Mouse (Mus musculus): ENCODE measurements around the gene St5. TPM values are rescaled to one million over a fixed set of nuclear protein-coding genes. Genes with fewer than 3 reads are reported as not detected.
A peak's percentile ranks its signal among the peaks of the same experiment; 100 is the strongest.

St5 gene
- polyA plus RNA-seq, 1 experiment from 2014 or later, result 38.7 TPM

DNA sequence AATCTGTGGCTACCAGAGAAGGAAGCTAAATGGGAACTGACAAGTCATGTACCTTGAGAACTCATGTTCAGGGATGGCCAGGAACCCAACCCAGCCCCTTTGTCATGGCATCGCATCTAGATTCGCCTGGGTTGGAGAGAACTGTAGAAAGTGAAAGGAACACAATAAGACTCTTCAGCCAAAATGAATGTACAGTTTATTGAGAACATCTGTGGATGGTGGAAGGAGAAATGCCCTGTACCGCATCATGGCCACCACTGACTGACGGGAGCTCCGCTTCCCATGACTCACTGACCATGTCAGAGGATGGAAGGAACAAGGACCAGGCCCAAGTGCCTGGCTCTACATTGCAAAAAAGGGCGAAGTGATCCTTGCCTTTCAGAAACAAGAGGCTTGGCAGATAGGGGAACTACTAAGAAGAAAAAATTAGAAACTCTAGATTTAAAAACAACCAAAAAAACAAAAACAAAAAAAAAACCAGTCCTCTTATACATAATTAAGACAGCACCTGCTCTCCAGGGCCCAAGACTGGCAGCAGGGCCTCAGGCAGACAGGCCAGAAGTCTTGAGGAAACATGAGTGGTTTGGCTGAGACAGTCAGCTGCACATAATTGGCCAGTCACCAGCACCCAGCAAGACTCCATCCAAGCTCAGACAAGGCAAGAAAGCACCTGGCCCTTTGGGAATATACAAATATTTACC, 179.5 kb downstream of the St5 start:
- H3K27ac ChIP-seq (ENCODE audit: low read depth, low read length), result no peak overlapping the region; the same call in 1 of the 2 replicates
- peaks cover 7% of the 10 kb centered on the region for H3K4me1 ChIP-seq (replicated peaks; ENCODE audit: control insufficient read depth, insufficient read depth, low read length)
- H3K9ac ChIP-seq (ENCODE audit: low read depth, low read length), result no peak overlapping the region
- no peak overlapping the region for H3K4me3 ChIP-seq (ENCODE audit: low read depth, low read length)
- H3K36me3 ChIP-seq (ENCODE audit: control insufficient read depth, insufficient read depth, low read length), result peaks cover 45% of the 10 kb centered on the region
- 62% methylated on average over 6 of the region's 6 CpGs for WGBS
- H3K4me2 ChIP-seq, result no peak overlapping the region
- ATAC-seq (replicated peaks; ENCODE audit: low FRiP score) (no peak), DNase-seq (ENCODE audit: low spot score) (no peak)
- H3K27me3 ChIP-seq (replicated peaks; ENCODE audit: control insufficient read depth, insufficient read depth, low read length), result no peaks in the 10 kb centered on the region
- no peaks in the 10 kb centered on the region for H3K9me3 ChIP-seq (ENCODE audit: control insufficient read depth, low read length)

DNA sequence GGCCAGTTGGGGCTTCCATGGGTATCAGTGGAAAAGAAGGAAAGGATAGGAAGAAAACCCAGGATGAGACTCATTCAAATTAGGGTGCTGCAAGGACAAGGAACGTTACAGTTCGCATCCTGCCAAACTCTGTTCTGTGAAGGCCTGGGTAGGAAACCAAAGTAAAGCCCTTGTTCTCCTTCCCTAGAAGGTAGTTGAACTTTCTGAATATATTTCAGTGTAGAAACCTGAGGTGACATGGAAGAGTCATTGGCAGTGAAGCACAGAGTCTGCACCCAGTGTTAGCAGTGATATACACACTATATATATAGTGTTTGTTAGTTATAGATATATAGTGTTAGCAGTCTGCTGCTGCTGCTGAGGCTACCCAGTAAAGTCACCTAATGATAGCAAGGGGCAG, 180.1 kb downstream of the St5 start:
- Histone ChIP-seq H3K4me1 (replicated peaks; ENCODE audit: control insufficient read depth, insufficient read depth, low read length) (peaks cover 8% of the 10 kb centered on the region), H3K9me3 (ENCODE audit: control insufficient read depth, low read length) (no peaks in the 10 kb centered on the region), H3K36me3 (ENCODE audit: control insufficient read depth, insufficient read depth, low read length) (peaks cover 45% of the 10 kb centered on the region), H3K27ac (ENCODE audit: low read depth, low read length) (peak overlapping the region; percentile 35; the same call in 1 of the 2 replicates), H3K4me3 (ENCODE audit: low read depth, low read length) (no peak overlapping the region), H3K27me3 (replicated peaks; ENCODE audit: control insufficient read depth, insufficient read depth, low read length) (no peaks in the 10 kb centered on the region), H3K9ac (ENCODE audit: low read depth, low read length) (no peak overlapping the region; the same call in 1 of the 2 replicates), H3K4me2 (no peak overlapping the region)
- WGBS, result 55% methylated on average over 2 of the region's 2 CpGs
- ATAC-seq (replicated peaks; ENCODE audit: low FRiP score) (no peak), DNase-seq (ENCODE audit: low spot score) (no peak)

DNA sequence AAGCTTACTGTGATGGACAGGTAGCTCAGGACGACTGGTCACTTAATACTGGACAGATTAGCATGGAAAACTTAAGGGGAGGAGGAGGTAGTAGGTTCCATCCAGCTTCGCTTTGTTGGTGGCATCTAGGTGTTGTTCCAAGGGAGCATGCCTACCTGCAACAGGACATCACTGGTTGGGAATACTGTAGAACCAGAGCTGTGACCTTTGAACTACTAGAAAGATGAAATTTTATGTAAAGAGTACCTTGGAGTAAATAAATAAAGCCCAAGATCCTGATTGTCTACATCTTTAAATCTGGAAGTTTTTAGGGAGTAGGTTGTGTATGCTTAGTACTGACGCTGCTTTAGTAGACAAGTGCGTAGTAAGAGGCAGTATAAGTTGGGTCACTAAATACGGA, 181.3 kb downstream of the St5 start:
- peak overlapping the region; percentile 97; the same call in 1 of the 2 replicates for H3K27ac ChIP-seq (ENCODE audit: low read depth, low read length)
- H3K4me3 ChIP-seq (ENCODE audit: low read depth, low read length), result peak overlapping the region; percentile 83
- no peaks in the 10 kb centered on the region for H3K27me3 ChIP-seq (replicated peaks; ENCODE audit: control insufficient read depth, insufficient read depth, low read length)
- peak overlapping the region; percentile 97; the same call in 1 of the 2 replicates for H3K9ac ChIP-seq (ENCODE audit: low read depth, low read length)
- peak overlapping the region; percentile 70 for H3K4me2 ChIP-seq
- no peak for ATAC-seq (replicated peaks; ENCODE audit: low FRiP score)
- no peaks in the 10 kb centered on the region for H3K9me3 ChIP-seq (ENCODE audit: control insufficient read depth, low read length)
- DNase-seq (ENCODE audit: low spot score), result no peak
- H3K4me1 ChIP-seq (replicated peaks; ENCODE audit: control insufficient read depth, insufficient read depth, low read length), result peaks cover 18% of the 10 kb centered on the region
- H3K36me3 ChIP-seq (ENCODE audit: control insufficient read depth, insufficient read depth, low read length), result peaks cover 45% of the 10 kb centered on the region
- 70% methylated on average over 5 of the region's 5 CpGs for WGBS

DNA sequence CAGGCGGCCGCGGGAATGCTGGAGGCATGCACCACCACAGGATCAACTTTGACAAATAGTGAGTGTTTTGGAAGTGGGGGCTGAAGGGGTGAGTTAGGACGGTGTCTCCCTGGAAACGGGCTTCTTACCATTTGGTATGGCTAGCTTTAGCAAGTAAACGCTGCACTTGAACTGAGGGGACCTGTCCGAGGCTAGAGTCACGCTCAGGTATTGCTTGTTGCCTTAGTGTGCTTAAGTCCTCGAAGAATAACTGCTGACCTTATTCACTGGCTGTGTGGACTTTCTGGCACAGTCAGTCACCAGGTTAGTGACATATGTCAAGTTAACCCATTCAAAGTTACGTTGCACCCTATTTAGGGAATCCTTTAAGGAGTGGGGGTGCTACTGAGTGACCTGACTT, 183.5 kb downstream of the St5 start:
- Histone ChIP-seq H3K4me3 (ENCODE audit: low read depth, low read length) (peak overlapping the region; percentile 83), H3K4me1 (replicated peaks; ENCODE audit: control insufficient read depth, insufficient read depth, low read length) (peaks cover 18% of the 10 kb centered on the region), H3K27ac (ENCODE audit: low read depth, low read length) (peak overlapping the region; percentile 97), H3K4me2 (peak overlapping the region; percentile 70), H3K27me3 (replicated peaks; ENCODE audit: control insufficient read depth, insufficient read depth, low read length) (no peaks in the 10 kb centered on the region), H3K36me3 (ENCODE audit: control insufficient read depth, insufficient read depth, low read length) (peaks cover 38% of the 10 kb centered on the region), H3K9me3 (ENCODE audit: control insufficient read depth, low read length) (no peaks in the 10 kb centered on the region), H3K9ac (ENCODE audit: low read depth, low read length) (peak overlapping the region; percentile 97)
- ATAC-seq (replicated peaks; ENCODE audit: low FRiP score) (no peak), DNase-seq (ENCODE audit: low spot score) (no peak)
- 2% methylated on average over 10 of the region's 10 CpGs for WGBS

DNA sequence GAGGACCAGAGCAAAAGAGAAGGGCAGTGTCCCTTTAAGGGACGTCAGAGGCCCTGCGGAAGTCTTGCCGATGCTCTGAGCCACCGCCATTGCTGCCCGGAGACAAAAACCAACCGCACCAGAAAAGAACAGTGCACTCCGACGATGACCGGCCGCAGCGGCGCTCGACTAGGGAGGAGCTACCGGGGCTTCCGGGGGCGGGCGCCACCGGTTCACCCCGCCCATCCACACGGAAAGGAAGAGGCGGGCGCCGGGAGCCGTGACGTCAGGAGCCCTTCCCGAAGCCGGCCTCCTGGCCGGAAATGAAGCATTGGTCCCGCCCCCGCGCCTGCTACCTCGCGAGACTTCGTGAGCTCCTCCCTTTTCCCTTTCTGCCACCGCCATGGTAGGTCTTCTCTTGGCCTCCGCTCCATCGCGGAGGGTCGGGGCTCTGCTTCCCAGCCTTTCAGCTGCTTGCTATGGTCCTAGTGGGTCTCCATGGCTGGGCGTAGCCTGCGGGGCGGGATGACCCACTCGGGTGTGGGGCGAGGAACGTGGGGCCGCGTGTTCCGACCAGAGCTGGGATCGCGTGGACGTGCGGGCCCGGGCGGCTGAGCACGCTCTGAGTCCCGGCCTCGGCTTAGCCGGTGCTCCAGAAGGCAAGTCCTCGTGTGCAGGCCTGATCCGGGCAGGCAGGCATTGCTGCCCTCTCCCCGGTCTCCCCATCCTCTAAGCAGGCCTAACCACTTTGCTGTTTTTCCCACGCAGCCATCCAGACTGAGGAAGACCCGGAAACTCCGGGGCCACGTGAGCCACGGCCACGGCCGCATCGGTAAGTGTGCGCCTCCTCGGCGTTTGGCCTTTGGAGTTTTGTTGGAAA, 184.3 kb downstream of the St5 start, which contains the start of gene Rpl27a:
Rpl27a (plus strand) TSS at position 310 of the 859 bp plus-strand sequence.
- ATAC-seq (replicated peaks; ENCODE audit: low FRiP score) (peak; percentile 87), DNase-seq (ENCODE audit: low spot score) (peak; percentile 98)
- Histone ChIP-seq H3K9me3 (ENCODE audit: control insufficient read depth, low read length) (no peaks in the 10 kb centered on the region), H3K4me2 (peak within 1 kb of the TSS; percentile 75), H3K27me3 (replicated peaks; ENCODE audit: control insufficient read depth, insufficient read depth, low read length) (no peaks in the 10 kb centered on the region), H3K9ac (ENCODE audit: low read depth, low read length) (peak within 1 kb of the TSS; percentile 97), H3K4me3 (ENCODE audit: low read depth, low read length) (peak within 1 kb of the TSS; percentile 83), H3K27ac (ENCODE audit: low read depth, low read length) (peak within 1 kb of the TSS; percentile 97), H3K4me1 (replicated peaks; ENCODE audit: control insufficient read depth, insufficient read depth, low read length) (peaks cover 18% of the 10 kb centered on the region), H3K36me3 (ENCODE audit: control insufficient read depth, insufficient read depth, low read length) (peaks cover 34% of the 10 kb centered on the region)
- under 1% methylated on average over 72 of the region's 72 CpGs for WGBS

DNA sequence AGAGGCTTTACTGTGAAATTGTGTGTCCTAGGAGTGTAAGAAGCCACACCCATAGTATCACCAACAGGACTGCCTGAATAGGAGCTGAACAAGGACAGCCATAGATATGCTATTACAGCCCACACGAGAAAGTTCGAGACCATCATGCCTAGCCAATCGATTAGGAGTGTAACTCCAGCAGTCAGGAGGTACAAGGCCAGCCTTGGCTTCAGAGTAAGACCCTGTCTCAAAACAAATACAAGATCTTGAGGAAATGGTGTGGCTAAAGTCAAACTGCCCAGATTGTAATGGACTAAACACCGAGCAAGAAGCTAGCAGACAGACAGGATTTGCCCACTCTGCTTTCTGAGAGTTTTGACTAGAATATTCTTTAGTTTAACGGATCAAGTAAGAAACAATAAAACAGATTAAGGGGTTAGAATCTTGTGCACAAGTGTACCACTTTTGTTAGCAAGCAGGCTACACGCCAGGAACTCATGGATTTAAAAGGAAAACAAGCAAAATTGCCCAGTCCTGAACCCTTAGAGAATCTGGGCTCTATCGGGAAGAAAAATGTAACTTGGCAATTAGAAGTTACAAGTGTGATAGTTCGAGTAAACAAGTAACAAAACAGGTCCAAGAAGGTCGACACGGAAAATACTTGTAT, 185.2 kb downstream of the St5 start:
- ATAC-seq (replicated peaks; ENCODE audit: low FRiP score), result peak; percentile 67
- H3K9me3 ChIP-seq (ENCODE audit: control insufficient read depth, low read length), result no peaks in the 10 kb centered on the region
- whole genome bisulfite sequencing, result 15% methylated on average over 10 of the region's 10 CpGs
- H3K4me1 ChIP-seq (replicated peaks; ENCODE audit: control insufficient read depth, insufficient read depth, low read length), result peaks cover 18% of the 10 kb centered on the region
- peaks cover 28% of the 10 kb centered on the region for H3K36me3 ChIP-seq (ENCODE audit: control insufficient read depth, insufficient read depth, low read length)
- DNase-seq (ENCODE audit: low spot score), result no peak
- peak overlapping the region; percentile 75 for H3K4me2 ChIP-seq
- no peaks in the 10 kb centered on the region for H3K27me3 ChIP-seq (replicated peaks; ENCODE audit: control insufficient read depth, insufficient read depth, low read length)
- peak overlapping the region; percentile 83 for H3K4me3 ChIP-seq (ENCODE audit: low read depth, low read length)
- H3K27ac ChIP-seq (ENCODE audit: low read depth, low read length), result peak overlapping the region; percentile 97
- peak overlapping the region; percentile 97 for H3K9ac ChIP-seq (ENCODE audit: low read depth, low read length)

DNA sequence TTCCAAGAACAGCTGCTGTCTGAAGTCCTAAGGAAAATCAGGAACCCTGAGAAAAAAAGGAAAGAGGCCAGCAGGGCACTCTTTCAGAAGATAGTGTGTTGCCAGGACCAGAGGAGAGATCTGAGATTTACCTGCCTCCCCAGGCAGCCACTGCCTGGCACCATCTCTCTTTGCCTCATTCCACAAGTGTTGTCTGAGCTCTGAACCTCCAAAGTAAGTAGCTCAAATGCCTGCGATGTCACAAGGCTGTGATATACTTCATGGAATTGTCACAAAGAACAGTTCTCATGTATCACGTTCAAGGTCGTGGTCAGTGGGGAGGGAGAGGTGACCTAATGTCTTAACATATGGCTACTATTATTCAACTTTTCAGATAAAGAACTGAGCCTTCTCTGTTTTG, 186.9 kb downstream of the St5 start:
- DNase-seq (ENCODE audit: low spot score) (no peak), ATAC-seq (replicated peaks; ENCODE audit: low FRiP score) (no peak)
- Histone ChIP-seq H3K9ac (ENCODE audit: low read depth, low read length) (no peak overlapping the region), H3K4me1 (replicated peaks; ENCODE audit: control insufficient read depth, insufficient read depth, low read length) (peaks cover 21% of the 10 kb centered on the region), H3K27me3 (replicated peaks; ENCODE audit: control insufficient read depth, insufficient read depth, low read length) (no peaks in the 10 kb centered on the region), H3K36me3 (ENCODE audit: control insufficient read depth, insufficient read depth, low read length) (peaks cover 12% of the 10 kb centered on the region), H3K9me3 (ENCODE audit: control insufficient read depth, low read length) (no peaks in the 10 kb centered on the region), H3K4me3 (ENCODE audit: low read depth, low read length) (no peak overlapping the region), H3K4me2 (no peak overlapping the region), H3K27ac (ENCODE audit: low read depth, low read length) (no peak overlapping the region)
- 70% methylated on average over 3 of the region's 3 CpGs for WGBS

DNA sequence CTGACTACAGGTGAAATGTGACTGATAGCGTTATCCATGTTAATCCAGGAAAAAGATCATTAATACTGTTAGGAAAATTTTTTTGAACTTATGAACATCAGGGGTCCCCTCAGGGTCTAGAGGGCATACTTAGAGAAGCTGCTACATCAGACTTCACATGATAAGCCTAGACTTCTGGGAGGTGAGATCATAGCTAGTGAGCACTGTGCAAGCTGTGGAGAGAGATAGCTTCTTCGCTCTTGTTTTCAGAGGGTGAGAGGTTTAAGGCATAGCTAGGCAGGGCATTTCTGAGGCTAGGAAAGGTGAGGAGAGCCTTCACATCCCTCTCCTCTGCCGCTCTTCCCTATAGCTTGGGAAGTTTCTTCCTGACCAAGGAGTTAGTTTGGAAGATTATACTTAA, 191.6 kb downstream of the St5 start:
- H3K9me3 ChIP-seq (ENCODE audit: control insufficient read depth, low read length), result no peaks in the 10 kb centered on the region
- H3K4me1 ChIP-seq (replicated peaks; ENCODE audit: control insufficient read depth, insufficient read depth, low read length), result peaks cover 15% of the 10 kb centered on the region
- H3K4me2 ChIP-seq, result no peak overlapping the region
- H3K4me3 ChIP-seq (ENCODE audit: low read depth, low read length), result no peak overlapping the region
- no peak overlapping the region for H3K27ac ChIP-seq (ENCODE audit: low read depth, low read length)
- no peaks in the 10 kb centered on the region for H3K27me3 ChIP-seq (replicated peaks; ENCODE audit: control insufficient read depth, insufficient read depth, low read length)
- WGBS, result 76% methylated on average over 3 of the region's 3 CpGs
- DNase-seq (ENCODE audit: low spot score), result no peak
- no peaks in the 10 kb centered on the region for H3K36me3 ChIP-seq (ENCODE audit: control insufficient read depth, insufficient read depth, low read length)
- peak; percentile 91 for ATAC-seq (replicated peaks; ENCODE audit: low FRiP score)
- no peak overlapping the region for H3K9ac ChIP-seq (ENCODE audit: low read depth, low read length)

All from liver, embryonic 11.5 days (tissue).